Mouse (Mus musculus) G1E (cell line): ENCODE data around the gene Hist1h3g.

Source experiments
- CTCF ChIP-seq: IDR thresholded peaks from 2 replicates; pipeline ENCODE4 v1.5.1; 2012; ENCODE audit warnings: low read depth, low read length, inconsistent platforms, mixed read lengths
- POLR2AphosphoS5 ChIP-seq: IDR thresholded peaks from 2 replicates; pipeline ENCODE4 v1.6.1; 2012; ENCODE audit warnings: low read depth, low read length, inconsistent platforms; ENCODE audit not compliant: insufficient replicate concordance

- TF ChIP-seq POLR2AphosphoS5 (no peak), CTCF (no peak)
Observed at GRCm38 (mm10) chr13:23523976-23524375, 11.2 kb upstream of the Hist1h3g start.
